Mouse (Mus musculus): ENCODE data around the gene Ecm1.

DNA sequence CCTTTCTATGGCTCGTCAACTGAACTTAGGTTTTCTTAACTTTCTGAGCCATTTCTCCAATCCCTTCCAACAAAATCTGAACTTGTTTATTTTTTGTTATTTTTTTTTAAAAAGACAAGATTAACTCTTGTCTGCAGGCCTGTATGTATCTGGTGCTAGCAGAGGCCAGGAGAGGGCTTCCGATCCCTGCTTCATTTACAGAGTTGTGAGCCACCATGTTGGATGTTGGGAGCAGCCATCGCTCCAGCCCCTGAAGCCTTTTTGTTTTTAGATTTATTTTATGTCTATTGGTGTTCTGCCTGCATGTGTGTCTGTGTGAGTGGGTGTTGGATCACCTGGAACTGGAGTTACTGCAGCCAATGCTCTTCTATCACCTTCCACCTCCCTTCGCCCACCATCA is 7.6 kb downstream of the Ecm1 start:
- no peak for TF ChIP-seq CTCF (IDR thresholded peaks at IDR 0.05; ENCODE audit: extremely low read depth, insufficient read length, insufficient replicate concordance, low read depth, low read length)
- TF ChIP-seq POLR2A (IDR thresholded peaks at IDR 0.05; ENCODE audit: low read depth, low read length) = no peak
